Mouse (Mus musculus) activated CD4-positive, CD25-positive, alpha-beta regulatory T cell (primary cell): ENCODE results near the gene Neurog3. TPM values are rescaled to one million over a fixed set of nuclear protein-coding genes. Genes with fewer than 3 reads are reported as not detected.

Experiments
- polyA plus RNA-seq, 2 experiments: library from polyadenylated mRNA; unstranded; fragments of 100-300 nt; shearing (Covaris generic); gene quantifications; one replicate each; pipeline ENCODE4 v1.2.1; 2017

Neurog3 gene
- not detected for polyA plus RNA-seq

GRCm38 (mm10) chr10:62132691-62133281, at the start of gene Neurog3:
Gene Neurog3 (plus strand): TSS chr10:62133090.

DNA sequence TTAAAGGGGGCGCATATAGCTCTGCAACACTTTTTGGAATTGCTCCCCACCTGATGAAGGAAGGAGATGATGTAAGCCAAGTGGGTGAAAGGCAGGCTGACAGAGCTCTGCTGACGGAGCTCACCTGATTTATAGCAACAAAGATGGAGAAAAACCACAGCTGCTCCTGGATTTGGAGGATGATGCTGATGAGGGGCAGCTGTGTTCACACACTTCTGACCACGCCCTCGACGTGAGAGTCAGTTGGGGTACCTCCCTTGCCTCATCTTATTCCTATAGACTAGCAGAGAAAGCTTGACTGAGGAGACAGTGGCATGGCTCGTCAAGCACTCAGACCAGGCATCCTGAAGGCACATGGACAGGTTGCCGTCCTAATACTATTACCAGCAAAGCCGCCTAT, 10.9 kb downstream of the Neurog3 start, which contains the start of gene Fam241b:
TSS of gene Fam241b (minus strand) at position 101 of the 400 bp plus-strand sequence.

Other genes with a start within 250 kb of the Neurog3 start
- under 1 TPM in 1 of 2 experiments, not detected in 1; 0.31 TPM for gene Col13a1, start 154.0 kb upstream of the Neurog3 start, polyA plus RNA-seq
- 10 to 100 TPM in 1 of 2 experiments, 1 to 10 TPM in 1; 6.0 to 14.6 TPM for gene Fam241b, start 10.8 kb downstream of the Neurog3 start, polyA plus RNA-seq
- 1 to 10 TPM in 1 of 2 experiments, under 1 TPM in 1; 0.13 to 1.4 TPM for gene Tspan15, start 98.2 kb downstream of the Neurog3 start, polyA plus RNA-seq
- not detected for gene Tacr2, start 119.3 kb downstream of the Neurog3 start, polyA plus RNA-seq
- gene Hk1, start 246.8 kb downstream of the Neurog3 start, polyA plus RNA-seq: 100 to 1,000 TPM in 1 of 2 experiments, 10 to 100 TPM in 1; 76.0 to 101 TPM